Mouse (Mus musculus) lung, postnatal 0 days (tissue): ENCODE data around the gene Prpf31.
"Not testable (repeated sequence)": the region's sequence is repeated elsewhere in the genome, so short reads cannot be mapped to it uniquely, and the experiment has no call there.

Experiments
- CTCF ChIP-seq: IDR thresholded peaks from 2 replicates; pipeline ENCODE4 v1.5.1; 2016; ENCODE audit warnings: antibody characterized with exemption, mild to moderate bottlenecking
- EP300 ChIP-seq: IDR thresholded peaks from 2 replicates; pipeline ENCODE4 v1.6.1; 2016; ENCODE audit warnings: antibody characterized with exemption, mild to moderate bottlenecking, control low read depth

GRCm38 (mm10) chr7:3597755-3598154 lies 32.0 kb upstream of the Prpf31 start:
- TF ChIP-seq CTCF, EP300: not testable (repeated sequence)
